In the genomic region with DNA sequence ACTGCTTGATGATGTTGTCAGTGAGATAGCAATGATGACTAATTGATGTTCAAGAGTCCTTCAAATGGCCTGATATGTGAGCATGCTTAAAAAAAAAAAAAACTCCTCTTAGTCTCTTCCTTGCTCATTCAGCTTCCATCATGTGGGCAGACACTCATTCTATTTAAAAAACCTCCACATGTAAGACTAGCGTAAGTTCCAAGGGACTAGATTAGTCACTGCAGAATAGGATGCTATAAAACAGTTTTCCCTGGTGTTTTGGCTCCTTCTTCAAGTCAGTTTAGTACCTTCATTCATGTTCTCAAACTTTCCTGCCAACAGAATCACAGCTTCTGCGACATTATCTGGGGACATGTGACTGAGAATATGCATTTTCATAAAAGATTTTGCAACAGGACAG, we compare ENCODE assay signal across 21 mouse cellular contexts.
DNase-seq lines count a peak whose midpoint lies in the region; ATAC-seq lines count a peak whose summit lies in the region.
"Had no signal": no experiment of that assay in that cellular context is flagged by ENCODE, and none has a peak within 500 bp of the region (broad histone marks: within the 10 kb centered on the region; RNA-seq: fewer than 3 reads in every experiment).

No protein-coding gene starts in this region.

- intact Hi-C loops in left cerebral cortex, postnatal 36 days (cut with DNase I), result no loop called here

- DNase-seq in left cerebral cortex, adult 11 months (ENCODE audit: low spot score), result peak; percentile 0
- no peak for DNase-seq in left cerebral cortex, postnatal 36 days (ENCODE audit: low spot score in 2 of 2)
- peak; percentile 34 for DNase-seq in brain, adult 2 months (ENCODE audit: low read depth, low spot score)
- DNase-seq in yolk sac, embryonic 10.5 days (ENCODE audit: low spot score), result no peak
- DNase-seq: adrenal gland, adult 8-10 months; adrenal gland, postnatal 14 days; adrenal gland, postnatal 36 days; cerebellum, adult 11 months; cerebellum, adult 18-20 months; cerebellum, adult 8-10 months; cerebellum, adult 9-11 months; cerebellum, postnatal 14 days; cerebellum, postnatal 36 days; embryo, embryonic 11 days; forebrain, postnatal 0 days had no signal

- no peak for ATAC-seq in erythroblast, adult 5-6 weeks (replicated peaks; ENCODE audit: low FRiP score, poor library complexity, severe bottlenecking)
- ATAC-seq: activated CD4-positive, CD25-positive, alpha-beta regulatory T cell, adult 4 months; CD4-positive, CD25-positive, alpha-beta regulatory T cell, adult 4 months; forebrain, embryonic 13.5 days; forebrain, embryonic 15.5 days; forebrain, postnatal 0 days; Patski had no signal

Comparison
In these comparisons a context has a peak if more than half of its experiments do, and no peak if none do; other contexts are left out.
1. DNase-seq: peak in left cerebral cortex, adult 11 months (single experiment) and brain, adult 2 months (single experiment); none in left cerebral cortex, postnatal 36 days (0 of 2) and yolk sac, embryonic 10.5 days (single experiment).